Mouse (Mus musculus) heart, embryonic 12.5 days (tissue): ENCODE results near the gene Orm3. TPM values are rescaled to one million over a fixed set of nuclear protein-coding genes. Genes with fewer than 3 reads are reported as not detected.

Experiments used
- ATAC-seq: fragments of 200-750 bp; cut with Nextera tagmentation; 2 replicates; pipeline ENCODE4 v1.8.0; 2017; ENCODE audit warnings: moderate TSS enrichment, moderate library complexity; ENCODE audit not compliant: insufficient number of reproducible peaks, low FRiP score
- H3K27ac ChIP-seq: fragments of 300-500 bp; sonication (generic); 2 replicates; pipeline ENCODE4 v1.5.1; 2016; ENCODE audit warnings: mild to moderate bottlenecking, moderate library complexity; ENCODE audit not compliant: poor library complexity, severe bottlenecking
- H3K27me3 ChIP-seq: fragments of 300-500 bp; sonication (generic); replicated peaks from 2 replicates; pipeline ENCODE4 v1.6.1; 2016; ENCODE audit warnings: mild to moderate bottlenecking, moderate library complexity
- H3K36me3 ChIP-seq: fragments of 300-500 bp; sonication (generic); 2 replicates; pipeline ENCODE4 v1.6.1; 2016; ENCODE audit warnings: mild to moderate bottlenecking, moderate library complexity
- H3K4me1 ChIP-seq: fragments of 300-500 bp; sonication (generic); replicated peaks from 2 replicates; pipeline ENCODE4 v1.6.1; 2016; ENCODE audit warnings: mild to moderate bottlenecking
- H3K4me2 ChIP-seq: fragments of 300-500 bp; sonication (generic); 2 replicates; pipeline ENCODE4 v1.6.1; 2016; ENCODE audit warnings: mild to moderate bottlenecking, moderate library complexity
- H3K4me3 ChIP-seq: fragments of 300-500 bp; sonication (generic); 2 replicates; pipeline ENCODE4 v1.5.1; 2016; ENCODE audit warnings: mild to moderate bottlenecking
- H3K9ac ChIP-seq: fragments of 300-500 bp; sonication (generic); 2 replicates; pipeline ENCODE4 v1.6.1; 2016; ENCODE audit warnings: mild to moderate bottlenecking, moderate library complexity
- H3K9me3 ChIP-seq: fragments of 300-500 bp; sonication (generic); replicated peaks from 2 replicates; pipeline ENCODE4 v1.6.1; 2016; ENCODE audit warnings: mild to moderate bottlenecking, moderate library complexity
- WGBS: fragments of 180-500 bp; shearing (Covaris S2); methylation state at CpG from one replicate; pipeline ENCODE4 v1.1.7; 2016; 5-methylcytosine and 5-hydroxymethylcytosine counted together
- polyA plus RNA-seq: library from polyadenylated mRNA; unstranded; fragments of >200 nt; fragmentation: Nextera tagmentation; extraction: Ambion mirVana; gene quantifications from 2 replicates; pipeline ENCODE4 v1.2.1, GENCODE M21; 2016

The Orm3 gene
- polyA plus RNA-seq, 1 experiment from 2014 or later, result not detected

DNA sequence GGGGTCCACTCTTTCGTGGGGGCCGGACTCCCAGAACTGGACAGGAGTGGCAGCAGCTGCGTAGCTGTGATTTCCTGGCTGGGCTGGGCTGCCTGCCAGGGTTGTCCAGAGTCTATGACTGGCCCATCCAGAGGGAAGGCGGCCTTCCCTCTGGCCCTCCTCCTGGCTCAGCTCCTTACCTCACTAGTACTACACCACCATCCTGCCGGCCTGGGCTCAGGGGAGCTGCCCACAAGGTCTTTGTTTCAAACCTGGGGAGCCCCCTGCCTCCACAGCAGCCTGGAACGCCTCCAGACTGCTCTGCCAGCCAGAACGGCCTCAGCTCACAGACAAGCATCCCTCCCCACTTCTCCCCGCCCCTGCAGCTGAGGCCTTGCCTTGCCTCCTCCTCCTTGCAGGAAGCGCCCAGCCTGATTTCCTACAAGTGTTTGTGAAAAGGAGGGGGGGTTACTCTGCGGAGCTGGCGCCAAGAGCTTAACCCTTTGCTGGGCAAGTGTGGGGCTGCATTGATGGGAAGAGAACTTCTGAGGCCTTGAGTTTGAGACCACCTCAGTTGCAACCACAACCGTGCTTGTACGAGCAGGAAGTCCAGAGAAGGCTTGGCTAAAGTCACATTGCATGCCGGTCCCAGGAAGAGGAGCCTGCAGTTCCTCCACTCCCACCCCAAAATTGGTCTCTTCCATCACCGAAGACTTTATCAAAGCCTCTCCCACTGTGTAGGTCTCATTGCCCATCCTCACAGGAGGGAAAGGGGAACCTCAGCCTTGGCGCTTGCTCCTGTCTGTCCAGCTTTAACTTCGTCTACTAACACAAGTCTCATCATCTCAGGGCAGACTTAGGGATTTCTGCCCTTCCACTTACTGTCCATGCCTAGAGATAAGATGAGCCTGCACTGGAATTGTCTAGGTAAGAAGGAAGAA, 47.3 kb downstream of the Orm3 start, which contains the start of gene Akna:
TSS of gene Akna (minus strand) at position 315 of the 920 bp plus-strand sequence.
- H3K4me2 ChIP-seq, result peak within 1 kb of the TSS; percentile 61
- peak within 1 kb of the TSS; percentile 63 for H3K9ac ChIP-seq
- H3K9me3 ChIP-seq, result no peaks in the 10 kb centered on the region
- no peaks in the 10 kb centered on the region; the same call in 1 of the 2 replicates for H3K27me3 ChIP-seq
- H3K36me3 ChIP-seq, result no peaks in the 10 kb centered on the region
- H3K4me1 ChIP-seq, result peaks cover 71% of the 10 kb centered on the region
- peak within 1 kb of the TSS; percentile 82 for H3K27ac ChIP-seq
- peak within 1 kb of the TSS; percentile 38 for H3K4me3 ChIP-seq
- peak; percentile 85 for ATAC-seq
- 13% methylated on average over 17 of the region's 17 CpGs for WGBS

DNA sequence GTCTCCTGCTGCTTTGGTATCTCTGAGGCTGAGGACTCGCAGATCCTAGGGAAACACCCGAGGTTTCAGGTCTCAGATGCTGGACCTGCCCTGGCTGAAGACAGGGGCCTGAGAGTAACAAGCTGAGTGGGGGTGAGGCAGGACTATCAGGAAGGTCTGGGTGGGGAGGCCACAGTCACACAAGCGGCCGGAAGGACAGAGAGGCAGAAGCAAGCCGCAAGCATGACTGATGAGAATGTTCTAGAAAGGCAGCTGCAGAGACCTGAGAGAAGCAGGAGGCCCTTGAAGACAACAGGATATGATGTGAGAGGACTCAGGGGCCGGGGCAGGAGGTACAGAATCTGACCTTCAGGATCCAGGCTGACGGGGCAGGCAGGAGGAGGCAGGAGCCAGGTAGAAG, 48.2 kb downstream of the Orm3 start:
- Histone ChIP-seq H3K9me3 (no peaks in the 10 kb centered on the region), H3K4me1 (peaks cover 70% of the 10 kb centered on the region), H3K4me3 (no peak overlapping the region), H3K36me3 (no peaks in the 10 kb centered on the region), H3K9ac (no peak overlapping the region), H3K27ac (peak overlapping the region; percentile 82; the same call in 1 of the 2 replicates), H3K4me2 (peak overlapping the region; percentile 61; the same call in 1 of the 2 replicates), H3K27me3 (no peaks in the 10 kb centered on the region; the same call in 1 of the 2 replicates)
- ATAC-seq, result no peak
- 45% methylated on average over 7 of the region's 7 CpGs for WGBS

DNA sequence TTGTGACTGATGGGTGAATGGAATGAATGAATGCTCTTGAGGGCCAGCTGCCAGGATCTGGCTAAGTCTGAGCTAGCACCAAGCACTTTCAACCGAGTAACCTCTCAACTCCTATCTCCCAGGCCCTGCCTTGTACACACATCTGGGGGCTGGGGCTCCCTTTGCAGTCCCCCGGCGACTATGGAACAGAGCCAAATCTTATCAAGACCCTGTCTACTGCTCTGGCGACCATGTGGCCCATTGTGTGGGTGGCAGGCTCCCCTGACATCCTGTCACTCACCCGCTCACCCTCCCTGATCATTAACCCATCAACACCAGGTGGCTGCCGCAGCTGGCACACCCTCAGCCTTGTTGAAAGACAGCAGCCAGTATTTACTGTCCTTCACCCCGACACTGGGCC, 49.1 kb downstream of the Orm3 start:
- H3K9me3 ChIP-seq, result no peaks in the 10 kb centered on the region
- H3K27ac ChIP-seq, result no peak overlapping the region
- 0 out of 2 replicates have a peak overlapping the region, but pooled peaks have one; percentile 19 for H3K9ac ChIP-seq
- H3K36me3 ChIP-seq, result no peaks in the 10 kb centered on the region
- H3K4me1 ChIP-seq, result peaks cover 70% of the 10 kb centered on the region
- H3K27me3 ChIP-seq, result no peaks in the 10 kb centered on the region; the same call in 1 of the 2 replicates
- peak; percentile 20; the same call in 1 of the 2 replicates for ATAC-seq
- H3K4me2 ChIP-seq, result no peak overlapping the region; the same call in 1 of the 2 replicates
- no peak overlapping the region for H3K4me3 ChIP-seq
- WGBS, result 13% methylated on average over 7 of the region's 7 CpGs

DNA sequence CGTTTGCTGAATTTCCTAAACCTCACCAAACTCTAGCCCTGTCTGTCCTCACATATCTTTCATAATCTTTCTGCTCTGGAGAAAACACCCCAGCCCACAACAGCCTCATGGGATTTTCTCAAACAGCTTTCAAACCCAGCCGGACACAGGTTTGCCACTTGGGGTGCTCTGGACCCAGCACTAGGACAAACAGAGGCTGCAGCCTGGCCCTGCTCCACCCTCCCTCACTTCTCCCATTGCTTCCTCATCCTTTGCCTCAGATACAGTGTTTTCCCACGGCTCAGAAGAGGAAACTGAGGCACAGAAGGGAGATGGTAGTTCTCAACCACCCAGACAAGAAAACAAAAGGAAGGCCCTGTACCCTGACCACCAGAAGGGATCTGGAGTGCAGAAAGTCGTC, 49.7 kb downstream of the Orm3 start:
- Histone ChIP-seq H3K27ac (no peak overlapping the region), H3K4me2 (no peak overlapping the region), H3K4me1 (peaks cover 67% of the 10 kb centered on the region), H3K9me3 (no peaks in the 10 kb centered on the region), H3K27me3 (no peaks in the 10 kb centered on the region; the same call in 1 of the 2 replicates), H3K9ac (no peak overlapping the region), H3K36me3 (no peaks in the 10 kb centered on the region), H3K4me3 (no peak overlapping the region)
- 64% methylated on average over 4 of the region's 4 CpGs for WGBS
- ATAC-seq, result no peak

DNA sequence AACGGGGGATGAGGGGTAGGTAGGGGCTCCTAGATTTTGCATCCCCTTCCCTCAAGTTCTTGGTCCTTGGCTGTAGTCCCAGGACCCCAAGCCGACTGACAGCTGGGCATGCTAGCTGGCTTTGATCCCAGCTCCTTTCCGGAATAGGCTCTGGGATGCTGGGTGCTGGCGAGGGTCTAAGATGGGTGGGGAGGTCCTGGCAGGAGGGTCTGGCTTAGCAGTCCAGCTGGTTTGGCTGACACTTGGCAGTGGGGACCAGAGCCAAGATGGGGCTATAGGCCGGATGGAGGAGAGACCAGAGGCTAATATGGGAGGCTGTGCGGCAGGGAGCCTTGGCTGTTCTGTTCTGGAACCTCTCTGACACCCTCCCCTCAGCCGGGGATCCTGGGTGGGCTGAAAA, 52.3 kb downstream of the Orm3 start:
- Histone ChIP-seq H3K4me1 (peaks cover 45% of the 10 kb centered on the region), H3K4me3 (no peak overlapping the region), H3K9ac (no peak overlapping the region), H3K27ac (no peak overlapping the region), H3K4me2 (no peak overlapping the region), H3K9me3 (no peaks in the 10 kb centered on the region), H3K27me3 (no peaks in the 10 kb centered on the region; the same call in 1 of the 2 replicates), H3K36me3 (no peaks in the 10 kb centered on the region)
- ATAC-seq, result no peak
- WGBS, result 60% methylated on average over 7 of the region's 7 CpGs

DNA sequence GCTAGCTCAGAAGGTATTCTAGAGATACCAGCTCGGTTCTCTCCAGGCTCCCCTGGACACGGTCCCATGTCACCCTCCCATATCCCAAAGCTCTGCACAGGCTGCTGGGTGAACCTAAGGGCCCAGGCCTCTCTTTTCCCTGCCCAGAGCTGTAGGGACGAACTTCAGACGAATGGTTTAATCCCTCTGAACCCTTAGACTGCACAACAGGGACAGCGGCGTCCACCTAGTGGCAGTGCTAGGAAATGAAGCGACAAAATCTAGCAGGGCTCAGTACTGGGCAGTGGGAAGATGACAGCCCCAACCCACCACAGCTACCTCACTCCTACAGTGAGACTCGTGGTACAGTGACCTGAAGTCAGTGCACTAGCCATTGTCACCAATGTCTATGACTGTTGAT, 52.7 kb downstream of the Orm3 start:
- peak overlapping the region; percentile 100; the same call in 1 of the 2 replicates for H3K4me2 ChIP-seq
- peaks cover 41% of the 10 kb centered on the region for H3K4me1 ChIP-seq
- WGBS, result 15% methylated on average over 8 of the region's 8 CpGs
- H3K36me3 ChIP-seq, result no peaks in the 10 kb centered on the region
- no peak for ATAC-seq
- no peaks in the 10 kb centered on the region; the same call in 1 of the 2 replicates for H3K27me3 ChIP-seq
- H3K9ac ChIP-seq, result no peak overlapping the region
- H3K27ac ChIP-seq, result no peak overlapping the region
- H3K4me3 ChIP-seq, result no peak overlapping the region
- no peaks in the 10 kb centered on the region for H3K9me3 ChIP-seq

Other genes starting within 250 kb of the Orm3 start
- gene Ambp, start 201.4 kb upstream of the Orm3 start, polyA plus RNA-seq, result 1.2 and 8.6 TPM in 2 replicates
- 0.14 and 0.46 TPM in 2 replicates for gene Kif12, start 184.0 kb upstream of the Orm3 start, polyA plus RNA-seq
- 3.7 and 3.8 TPM in 2 replicates for gene Col27a1, start 142.2 kb upstream of the Orm3 start, polyA plus RNA-seq
- gene Orm1, start 11.6 kb upstream of the Orm3 start, polyA plus RNA-seq, result not detected in 2 replicates
- gene Orm2, start 6.3 kb downstream of the Orm3 start, polyA plus RNA-seq, result not detected in 2 replicates
- gene Akna, start 47.2 kb downstream of the Orm3 start, polyA plus RNA-seq, result 3.0 and 3.3 TPM in 2 replicates
- 4.7 and 5.1 TPM in 2 replicates for gene Whrn, start 139.8 kb downstream of the Orm3 start, polyA plus RNA-seq
- gene Atp6v1g1, start 188.6 kb downstream of the Orm3 start, polyA plus RNA-seq, result 196 and 202 TPM in 2 replicates
- gene Tmem268, start 202.6 kb downstream of the Orm3 start, polyA plus RNA-seq, result 5.3 and 5.6 TPM in 2 replicates
- gene Gm11213, start 249.1 kb downstream of the Orm3 start, polyA plus RNA-seq, result not detected in 2 replicates